Mouse (Mus musculus): Measurements from ENCODE around the gene H2afx.
"Not testable (repeated sequence)": the region's sequence is repeated elsewhere in the genome, so short reads cannot be mapped to it uniquely, and the experiment has no call there.

The H2afx gene

GRCm38 (mm10) chr9:44318076-44318825 is 16.2 kb upstream of the H2afx start:
- no peak for DNase-seq (ENCODE audit: low read depth, low spot score)

DNA sequence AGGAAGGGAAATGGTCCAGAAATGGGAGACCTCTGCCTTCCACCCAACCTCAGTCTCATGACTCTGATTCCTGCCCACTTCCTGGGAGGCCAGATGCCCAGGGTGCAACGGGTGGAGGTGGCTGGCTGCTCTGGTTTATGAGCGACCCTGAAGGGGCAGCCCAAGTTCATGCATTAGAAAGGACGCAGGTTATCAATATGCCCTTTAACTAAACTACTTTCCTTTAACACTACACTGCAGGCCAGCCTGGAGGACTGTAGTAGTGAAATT is 15.7 kb upstream of the H2afx start:
- no peak for DNase-seq (ENCODE audit: low read depth, low spot score)

GRCm38 (mm10) chr9:44319105-44319886 is 15.2 kb upstream of the H2afx start:
- peak; percentile 52 for DNase-seq (ENCODE audit: low read depth, low spot score)

GRCm38 (mm10) chr9:44319887-44320798 is 14.4 kb upstream of the H2afx start, which contains the start of gene C2cd2l:
Gene C2cd2l, minus strand, starts transcription at chr9:44320285.
- DNase-seq (ENCODE audit: low read depth, low spot score): peak; percentile 92

DNA sequence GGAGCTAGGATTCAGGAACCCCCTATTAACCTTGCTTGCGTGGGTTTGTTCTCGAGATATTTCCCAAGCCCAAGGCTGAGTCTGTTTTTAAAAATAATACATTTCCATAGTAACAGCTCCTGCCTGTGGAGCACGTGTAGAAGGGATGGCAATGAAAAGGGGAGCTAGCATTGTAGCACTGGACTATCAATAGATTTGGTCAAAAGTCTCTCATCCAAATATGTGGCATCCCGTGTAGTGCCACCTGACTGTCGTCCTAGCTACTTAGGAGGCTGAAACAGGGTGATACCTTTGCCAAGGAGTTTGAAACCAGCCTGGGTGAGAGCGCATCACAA is 13.7 kb upstream of the H2afx start:
- DNase-seq (ENCODE audit: low read depth, low spot score): no peak

- DNase-seq (ENCODE audit: low read depth, low spot score): not testable (repeated sequence)
These were observed 10.8 kb upstream of the H2afx start for GRCm38 (mm10) chr9:44323656-44324055.

DNA sequence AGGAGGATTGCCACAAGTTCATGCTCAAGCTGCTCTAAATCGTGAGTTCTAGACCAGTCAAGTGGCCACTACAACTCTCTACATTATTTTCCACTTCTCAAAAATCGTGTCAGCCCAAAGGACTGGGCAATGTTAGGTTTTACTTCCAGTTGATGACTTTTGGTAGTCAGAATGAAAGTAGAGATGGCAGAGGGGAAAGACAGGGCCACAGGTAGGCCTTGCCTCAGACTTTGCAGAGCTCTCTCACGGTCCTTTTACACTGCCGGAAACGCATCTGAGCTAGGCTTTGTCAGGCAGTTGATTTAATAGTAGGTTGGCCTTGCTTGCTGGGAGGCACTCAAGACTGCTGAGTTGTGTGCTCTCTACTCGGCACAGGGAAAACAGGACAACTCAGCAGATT is 10.3 kb upstream of the H2afx start:
- peak; percentile 27 for DNase-seq (ENCODE audit: low read depth, low spot score)

DNA sequence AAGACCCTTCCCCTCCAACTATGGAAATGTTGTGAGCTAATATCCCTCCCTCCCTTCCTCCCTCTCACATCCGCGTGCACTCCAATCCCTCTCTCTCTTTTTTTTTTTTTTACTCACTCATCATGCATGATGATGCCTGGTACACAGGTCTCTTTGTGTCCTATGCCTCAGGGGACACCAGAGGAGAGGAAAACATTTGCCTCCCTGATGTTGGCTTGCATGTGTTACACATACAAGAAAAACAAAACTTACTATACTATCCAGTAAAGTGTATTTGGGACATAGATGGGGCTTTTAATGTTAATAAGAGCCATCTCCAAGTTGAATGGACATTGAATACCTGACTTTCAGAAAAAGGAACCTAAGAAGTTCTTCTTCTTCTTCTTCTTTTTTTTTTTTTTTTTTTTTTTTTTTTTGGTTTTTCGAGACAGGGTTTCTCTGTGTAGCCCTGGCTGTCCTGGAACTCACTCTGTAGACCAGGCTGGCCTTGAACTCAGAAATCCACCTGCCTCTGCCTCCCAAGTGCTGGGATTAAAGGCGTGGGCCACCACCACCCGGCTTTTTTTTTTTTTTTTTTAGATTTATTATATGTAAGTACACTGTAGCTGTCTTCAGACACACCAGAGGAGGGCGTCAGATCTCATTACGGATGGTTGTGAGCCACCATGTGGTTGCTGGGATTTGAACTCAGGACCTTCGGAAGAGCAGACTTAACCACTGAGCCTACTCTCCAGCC is 9.3 kb upstream of the H2afx start:
- not testable (repeated sequence) for DNase-seq (ENCODE audit: low read depth, low spot score)

DNA sequence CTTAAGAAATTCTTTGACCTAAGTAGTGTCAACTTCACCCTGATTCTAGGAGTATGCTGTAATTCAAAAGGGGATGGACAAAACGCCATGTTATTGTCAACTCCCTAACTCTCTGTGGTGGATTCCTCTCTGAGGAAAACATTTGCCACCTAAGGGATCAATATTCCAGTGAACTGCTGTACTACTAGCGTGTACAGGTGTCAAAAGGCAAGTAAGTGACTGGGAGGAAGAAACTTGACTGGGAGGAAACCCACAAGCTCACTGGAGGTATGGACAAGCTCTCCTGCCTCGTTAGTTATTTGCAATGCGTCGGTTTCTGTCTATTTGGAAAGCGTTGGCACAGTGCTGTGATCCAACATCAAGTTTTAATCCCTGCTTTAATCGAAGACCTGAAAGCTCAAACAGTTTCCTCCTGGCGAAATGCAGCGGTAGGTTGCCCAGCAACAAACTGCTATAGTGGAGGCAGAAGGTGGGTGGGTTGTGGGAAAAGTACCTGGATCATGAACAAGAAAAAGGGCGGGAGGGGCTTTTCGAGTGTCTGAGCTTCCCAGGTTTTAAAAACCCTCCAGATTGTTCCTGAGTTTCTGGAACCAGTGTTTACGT is 8.6 kb upstream of the H2afx start, which contains the start of gene Dpagt1:
TSS of gene Dpagt1 (plus strand) at position 252 of the 603 bp plus-strand sequence.
- DNase-seq (ENCODE audit: low read depth, low spot score): no peak

- peak; percentile 87 for DNase-seq (ENCODE audit: low read depth, low spot score)
These were observed 8.0 kb upstream of the H2afx start for GRCm38 (mm10) chr9:44326371-44327063.

DNA sequence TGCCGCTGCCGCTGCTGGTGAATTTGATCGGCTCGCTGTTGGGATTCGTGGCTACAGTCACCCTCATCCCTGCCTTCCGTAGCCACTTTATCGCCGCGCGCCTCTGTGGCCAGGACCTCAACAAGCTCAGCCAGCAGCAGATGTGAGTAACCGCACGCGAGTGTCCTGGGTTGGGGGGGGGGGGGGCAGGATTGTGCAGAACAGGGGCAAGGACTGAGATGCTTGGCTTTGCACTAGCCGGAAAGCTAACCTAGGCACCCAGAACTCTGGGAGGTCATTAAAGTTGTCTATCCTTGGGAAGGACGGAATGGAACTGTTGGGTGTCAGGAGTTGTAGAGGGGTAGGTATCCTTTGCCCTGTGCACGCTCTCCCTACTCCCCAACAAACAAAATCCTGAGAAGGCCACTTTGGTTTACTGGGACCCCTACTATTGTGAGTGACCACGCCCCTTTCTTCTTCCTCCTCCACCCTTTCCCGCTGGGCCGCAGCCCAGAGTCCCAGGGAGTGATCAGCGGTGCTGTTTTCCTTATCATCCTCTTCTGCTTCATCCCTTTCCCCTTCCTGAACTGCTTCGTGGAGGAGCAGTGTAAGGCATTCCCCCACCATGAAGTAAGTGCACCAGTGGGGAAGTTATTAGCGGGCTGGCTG is 7.3 kb upstream of the H2afx start:
- DNase-seq (ENCODE audit: low read depth, low spot score): no peak

- no peak for DNase-seq (ENCODE audit: low read depth, low spot score)
These were observed 6.6 kb upstream of the H2afx start for GRCm38 (mm10) chr9:44327926-44328325.

DNA sequence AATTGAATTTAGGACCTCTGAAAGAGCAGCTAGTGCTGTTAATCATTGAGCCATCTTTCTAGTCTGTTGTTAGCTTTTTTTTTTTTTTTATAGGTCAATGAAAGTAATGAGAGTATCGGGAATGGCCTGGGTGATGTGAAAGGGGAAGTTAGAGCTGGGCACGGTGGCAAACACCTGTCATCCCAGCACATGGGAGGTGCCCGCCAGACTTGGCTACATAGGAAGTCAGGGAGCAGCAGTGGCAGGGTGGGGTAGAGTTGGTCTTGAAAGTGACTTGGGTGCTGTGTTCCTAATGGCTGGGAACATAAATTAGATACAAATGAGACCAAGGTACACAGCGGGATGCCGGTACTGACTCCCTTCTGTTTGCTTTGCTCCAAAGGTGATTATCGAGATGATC is 3.8 kb upstream of the H2afx start:
- no peak for DNase-seq (ENCODE audit: low read depth, low spot score)

DNA sequence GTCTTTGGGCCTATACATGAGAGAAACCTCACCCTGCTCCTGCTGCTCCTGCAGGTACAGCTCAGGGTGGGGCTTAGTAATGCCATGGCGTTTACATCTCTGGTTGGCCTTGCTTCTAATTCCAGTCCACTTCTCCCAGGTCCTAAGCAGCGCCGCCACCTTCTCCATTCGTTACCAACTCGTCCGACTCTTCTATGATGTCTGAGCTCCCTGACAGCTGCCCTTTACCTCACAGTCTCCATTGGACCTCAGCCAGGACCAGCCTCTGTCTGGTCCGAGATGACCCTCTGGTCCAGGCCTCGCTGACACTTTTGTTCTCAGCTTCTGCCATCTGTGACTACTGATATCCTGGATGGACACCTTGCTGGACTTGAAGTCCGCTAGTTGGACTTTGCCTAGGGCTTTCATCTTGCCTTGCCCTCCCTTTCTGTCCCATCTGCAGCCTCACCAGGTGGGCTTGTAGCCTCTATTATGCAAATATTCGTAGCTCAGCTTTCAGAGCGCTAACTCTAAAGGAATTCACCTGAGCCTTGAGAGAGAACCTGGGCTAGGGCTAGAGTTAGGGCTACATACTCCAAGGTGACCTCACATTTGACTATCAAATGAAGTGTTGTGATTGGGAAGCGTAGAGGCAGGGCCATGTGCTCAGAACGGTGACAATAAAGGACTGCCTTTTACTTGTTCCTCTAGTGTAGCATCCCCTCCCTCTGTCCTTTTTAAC is 1.4 kb upstream of the H2afx start:
- no peak for DNase-seq (ENCODE audit: low read depth, low spot score)

- DNase-seq (ENCODE audit: low read depth, low spot score): peak; percentile 28
These were observed 1.0 kb downstream of the H2afx start for GRCm38 (mm10) chr9:44335331-44336092.

- no peak for DNase-seq (ENCODE audit: low read depth, low spot score)
These were observed 1.6 kb downstream of the H2afx start for GRCm38 (mm10) chr9:44336093-44336406.

GRCm38 (mm10) chr9:44336513-44336912 is 2.0 kb downstream of the H2afx start:
- DNase-seq (ENCODE audit: low read depth, low spot score): not testable (repeated sequence)

DNA sequence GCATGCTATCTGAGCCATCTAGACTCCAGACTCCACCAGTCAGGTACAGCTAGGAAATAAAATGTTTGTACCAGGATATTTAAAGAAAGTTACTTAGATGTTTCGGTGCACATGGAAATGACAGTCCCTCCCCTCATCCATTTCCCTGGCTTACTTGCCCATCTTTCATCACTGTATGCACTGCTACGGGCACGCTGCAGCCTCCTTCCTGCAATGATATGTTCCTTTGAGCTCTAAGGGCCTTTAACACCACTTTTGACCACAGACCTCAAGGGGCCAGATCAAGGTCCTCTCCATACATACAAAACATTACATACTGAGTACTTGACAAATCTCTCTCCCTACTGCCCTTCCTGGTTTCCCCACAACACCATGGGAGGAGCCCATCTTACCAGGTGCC is 2.5 kb downstream of the H2afx start:
- DNase-seq (ENCODE audit: low read depth, low spot score): no peak
